ENCODE assay signal across 11 mouse cellular contexts in genomic region chr12:106963762-106964161, GRCm38 (mm10).
DNase-seq lines count a peak whose midpoint lies in the region; ATAC-seq lines count a peak whose summit lies in the region.
"Had no signal": no experiment of that assay in that cellular context is flagged by ENCODE, and none has a peak within 500 bp of the region (broad histone marks: within the 10 kb centered on the region; RNA-seq: fewer than 3 reads in every experiment).

No protein-coding gene starts in this region.

- no peak for ATAC-seq in kidney, embryonic 16.5 days (ENCODE audit: low FRiP score, low TSS enrichment)
- ATAC-seq in erythroblast, adult 5-6 weeks (replicated peaks; ENCODE audit: low FRiP score, poor library complexity, severe bottlenecking), result no peak
- ATAC-seq: hindbrain, embryonic 16.5 days had no signal

- H3K4me1 ChIP-seq in kidney, embryonic 16.5 days (ENCODE audit: insufficient read depth, low read length), result no peaks in the 10 kb centered on the region
- H3K4me1 ChIP-seq: embryonic facial prominence, embryonic 13.5 days had no signal

- H3K4me3 ChIP-seq in kidney, embryonic 16.5 days (ENCODE audit: low read length), result no peak overlapping the region
- H3K4me3 ChIP-seq: embryonic facial prominence, embryonic 13.5 days had no signal

- DNase-seq in kidney, adult 9 months, result peak; percentile 3
- peak; percentile 50 for DNase-seq in CD4-positive helper T cell, adult 2 months (ENCODE audit: low read depth, low spot score)
- DNase-seq in ES-CJ7 (ENCODE audit: low read depth, low spot score) (peak; percentile 85), MN1 (ENCODE audit: low spot score) (no peak)
- peak; percentile 3 for DNase-seq in lung, postnatal 36 days
- DNase-seq: gastrocnemius, postnatal 25 days; right cerebral cortex, postnatal 14 days had no signal

- no peaks in the 10 kb centered on the region for H3K27me3 ChIP-seq in kidney, embryonic 16.5 days (ENCODE audit: insufficient read depth, low read length)
- H3K27me3 ChIP-seq: embryonic facial prominence, embryonic 13.5 days had no signal

- peaks cover 6% of the 10 kb centered on the region; the same call in 1 of the 2 replicates for H3K9me3 ChIP-seq in kidney, embryonic 16.5 days (ENCODE audit: low read length)
- H3K9me3 ChIP-seq: embryonic facial prominence, embryonic 13.5 days had no signal

- no peak overlapping the region for H3K27ac ChIP-seq in kidney, embryonic 16.5 days (ENCODE audit: low read length)
- H3K27ac ChIP-seq: embryonic facial prominence, embryonic 13.5 days had no signal

- H3K4me2 ChIP-seq in kidney, embryonic 16.5 days (replicated peaks; ENCODE audit: low read depth, low read length), result no peak overlapping the region
- H3K4me2 ChIP-seq: embryonic facial prominence, embryonic 13.5 days had no signal

- H3K36me3 ChIP-seq in kidney, embryonic 16.5 days (ENCODE audit: insufficient read depth, low read length), result no peaks in the 10 kb centered on the region
- H3K36me3 ChIP-seq: embryonic facial prominence, embryonic 13.5 days had no signal

- 64% methylated on average over 5 of the region's 5 CpGs for WGBS in kidney, embryonic 16.5 days

- no peak overlapping the region for H3K9ac ChIP-seq in kidney, embryonic 16.5 days (replicated peaks; ENCODE audit: low read length)
- H3K9ac ChIP-seq: embryonic facial prominence, embryonic 13.5 days had no signal
